Mouse (Mus musculus): ENCODE measurements around the gene Polg. TPM values are rescaled to one million over a fixed set of nuclear protein-coding genes. Genes with fewer than 3 reads are reported as not detected.

Polg gene
- total RNA-seq (2014; fragmentation: Nextera tagmentation): 27.1 and 34.9 TPM in 2 replicates
- 40.5 and 61.0 TPM in 2 replicates for total RNA-seq (2017)

DNA sequence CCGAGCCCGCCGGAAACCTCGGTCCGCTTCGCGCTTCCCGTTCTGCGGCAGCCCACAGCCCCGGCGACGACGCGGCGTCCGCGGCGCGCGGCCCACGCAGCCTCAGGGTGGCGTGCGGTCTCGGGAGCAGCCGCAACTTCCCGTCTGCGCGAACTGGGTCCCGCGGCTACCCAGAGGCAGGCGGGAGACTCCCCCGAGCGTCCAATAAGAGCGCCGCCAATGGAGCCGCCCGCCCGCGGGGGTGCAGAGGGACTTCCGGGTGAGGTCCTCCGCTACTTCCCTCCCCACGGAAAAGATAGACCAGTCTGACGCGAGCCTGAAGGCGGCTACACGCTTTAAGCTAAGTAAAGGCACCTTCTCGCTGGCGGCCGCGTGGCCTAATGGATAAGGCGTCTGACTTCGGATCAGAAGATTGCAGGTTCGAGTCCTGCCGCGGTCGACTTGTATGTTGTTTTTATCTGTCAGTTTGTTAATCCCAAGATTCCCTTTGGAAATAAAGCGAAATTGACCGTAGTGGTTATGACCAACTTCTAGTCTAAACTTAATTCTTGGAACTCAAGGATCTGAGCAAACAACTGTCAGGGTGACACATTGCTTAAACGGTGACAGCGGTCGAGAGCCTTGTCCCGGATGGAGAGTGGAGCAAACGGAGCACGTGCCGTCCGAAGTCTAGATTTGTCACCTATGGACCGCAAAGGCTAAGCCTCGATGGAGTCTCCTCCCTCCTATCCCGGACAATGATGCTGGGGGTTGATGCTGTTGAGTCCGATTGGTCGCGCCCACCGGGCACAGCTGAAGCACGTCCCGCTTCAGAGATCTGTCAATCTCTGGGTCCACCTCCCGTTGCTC lies at the start of gene Polg:
Gene Polg, minus strand, starts transcription at position 310 of the 849 bp plus-strand sequence.
- peak; percentile 84 for ATAC-seq (replicated peaks; ENCODE audit: poor library complexity, severe bottlenecking)

DNA sequence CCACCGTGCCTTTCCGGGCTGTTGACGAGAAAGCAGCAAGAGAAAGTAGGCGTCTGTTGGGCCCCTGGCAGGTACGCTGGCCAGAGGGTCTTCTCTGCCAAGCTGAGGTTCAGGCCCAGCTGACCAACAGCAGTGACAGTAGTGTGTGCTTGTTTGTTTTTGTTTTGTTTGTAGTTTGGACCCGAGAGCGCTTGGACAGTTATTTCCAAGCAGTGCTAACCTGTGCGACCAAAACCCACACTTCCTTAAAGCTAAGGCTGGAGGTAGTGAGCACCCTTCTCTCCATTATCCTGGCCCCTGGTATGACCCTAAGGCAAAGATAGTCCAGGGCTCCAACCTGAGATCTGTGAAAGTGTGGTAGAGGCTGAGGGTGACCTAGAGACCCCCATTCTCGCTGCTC lies 49.7 kb upstream of the Polg start:
- no peak for ATAC-seq (replicated peaks; ENCODE audit: poor library complexity, severe bottlenecking)

DNA sequence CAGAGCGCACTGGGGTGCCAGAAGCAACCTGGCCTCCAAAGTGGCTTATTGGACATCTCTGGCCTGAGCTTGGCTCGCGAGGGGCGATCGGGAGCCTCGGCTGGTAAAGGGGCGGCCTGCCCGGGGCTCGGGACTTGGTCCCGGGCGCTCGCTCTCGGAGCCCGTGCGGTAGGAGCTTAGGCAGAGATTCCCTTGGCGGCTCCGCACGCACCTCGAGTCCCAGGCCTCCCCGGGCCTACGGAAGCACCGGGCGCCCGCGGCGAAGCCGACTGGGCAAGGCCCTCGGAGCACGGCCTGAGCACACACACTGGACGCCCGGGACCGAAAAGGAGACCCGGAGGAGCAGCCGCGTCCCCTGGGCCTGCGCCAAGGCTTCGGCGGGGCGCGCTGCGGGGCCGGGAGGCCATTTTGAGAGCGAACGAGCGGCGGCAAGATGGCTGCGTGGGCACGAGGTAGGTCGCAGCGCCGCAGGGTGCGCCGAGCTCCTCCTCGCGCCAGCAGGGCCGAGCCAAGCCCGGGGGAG lies 49.1 kb upstream of the Polg start:
- no peak for ATAC-seq (replicated peaks; ENCODE audit: poor library complexity, severe bottlenecking)

DNA sequence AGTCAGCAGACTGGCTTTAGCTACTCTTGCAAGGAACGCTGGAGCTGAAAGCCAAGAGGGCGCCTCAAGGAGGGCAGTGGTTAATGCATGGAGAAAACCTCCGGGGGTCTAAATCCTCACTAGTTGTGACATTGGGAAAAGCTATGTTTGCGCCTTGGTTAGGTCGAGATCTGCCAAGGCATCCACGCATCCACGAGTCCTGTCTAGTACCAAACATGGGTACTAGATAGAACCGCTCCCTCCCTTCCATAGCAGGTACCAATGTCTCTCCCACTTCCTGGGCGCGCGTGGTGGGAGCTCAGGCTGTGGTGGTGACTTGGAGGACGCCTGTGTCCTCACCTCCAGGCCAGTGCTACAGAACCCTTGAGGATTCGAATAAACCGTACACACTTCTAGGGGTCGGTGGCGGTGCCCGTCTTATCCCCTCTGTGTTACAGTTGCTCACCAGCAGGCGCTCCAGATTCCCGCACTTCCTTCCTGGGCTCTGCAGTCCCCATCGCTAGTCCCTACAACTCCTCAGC lies 48.3 kb upstream of the Polg start:
- no peak for ATAC-seq (replicated peaks; ENCODE audit: poor library complexity, severe bottlenecking)

DNA sequence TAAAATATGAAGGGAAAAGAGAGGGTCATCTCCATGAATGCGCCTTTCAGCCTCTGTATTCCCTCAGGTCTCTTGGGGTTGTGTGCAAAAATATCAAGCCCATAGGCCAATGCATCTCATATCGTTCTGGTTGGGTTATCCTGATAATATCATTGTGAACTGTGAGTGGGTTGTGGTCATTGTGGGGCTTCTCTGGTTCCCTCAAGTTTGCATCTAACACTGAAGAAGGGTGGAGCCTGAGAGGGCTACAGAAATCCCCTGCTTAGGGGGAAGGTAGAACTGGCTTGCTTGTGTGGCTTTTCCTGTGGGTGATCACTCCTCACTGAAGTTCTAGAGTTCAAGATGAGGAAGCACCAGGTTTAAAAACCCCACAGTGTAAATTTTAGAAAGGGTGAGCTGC lies 47.3 kb upstream of the Polg start:
- ATAC-seq (replicated peaks; ENCODE audit: poor library complexity, severe bottlenecking): no peak

DNA sequence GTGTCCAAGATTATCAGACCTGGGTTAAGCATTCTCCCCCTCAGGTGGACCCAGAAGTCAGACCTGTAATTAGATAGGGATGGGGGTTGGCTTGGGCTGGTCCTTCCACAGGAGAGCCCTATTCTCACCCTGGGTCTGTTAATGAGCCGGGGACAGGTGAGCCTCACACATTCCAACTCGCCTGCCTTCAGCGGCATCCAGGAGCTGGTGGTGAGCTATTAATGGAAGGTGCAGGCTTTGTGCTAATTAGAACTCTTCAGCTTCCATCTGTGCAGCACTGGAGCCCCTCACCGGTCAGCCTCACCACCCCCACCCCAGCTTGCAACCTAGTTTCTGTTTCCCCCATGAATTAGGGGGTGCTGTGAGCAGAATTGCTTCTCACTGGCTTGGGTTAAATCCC lies 46.3 kb upstream of the Polg start:
- ATAC-seq (replicated peaks; ENCODE audit: poor library complexity, severe bottlenecking): no peak

DNA sequence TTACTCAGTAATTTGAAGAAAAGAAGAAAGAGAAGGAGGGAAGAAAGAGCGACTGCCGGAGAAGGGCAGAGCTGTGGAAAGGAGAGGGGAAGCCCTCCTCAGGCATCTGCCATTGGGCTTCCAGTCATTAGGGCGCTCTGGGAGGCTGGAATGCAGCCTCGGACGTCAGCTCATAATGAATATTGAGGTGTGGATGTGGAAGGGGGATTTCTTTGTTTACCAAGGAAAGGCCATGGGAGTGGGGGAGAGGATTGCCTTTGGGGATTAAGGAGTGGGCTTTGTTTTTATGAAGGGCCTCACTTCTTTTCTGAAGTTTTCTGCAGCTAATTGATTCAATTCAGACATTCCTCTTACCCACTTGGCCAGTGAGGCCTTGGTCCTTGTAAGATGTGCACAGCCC lies 45.5 kb upstream of the Polg start:
- ATAC-seq (replicated peaks; ENCODE audit: poor library complexity, severe bottlenecking): no peak

DNA sequence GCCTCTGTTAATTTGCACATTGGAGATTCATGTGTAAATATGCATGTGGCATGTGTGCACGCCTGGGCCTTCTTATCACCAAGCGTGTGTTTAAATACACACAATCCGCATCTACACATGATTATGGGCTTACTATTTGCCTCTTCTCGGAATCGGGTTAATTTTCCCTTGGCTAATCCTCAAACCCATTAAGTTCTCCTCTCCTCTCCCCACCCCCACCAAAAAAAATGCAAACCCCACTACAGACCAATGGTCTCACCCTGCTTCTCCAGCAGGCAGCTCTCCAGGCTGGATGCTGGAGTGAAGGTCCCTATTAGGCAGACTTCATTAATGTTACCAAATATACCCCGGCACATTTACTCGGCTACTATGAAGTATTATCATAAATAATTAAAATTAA lies 45.0 kb upstream of the Polg start:
- no peak for ATAC-seq (replicated peaks; ENCODE audit: poor library complexity, severe bottlenecking)

DNA sequence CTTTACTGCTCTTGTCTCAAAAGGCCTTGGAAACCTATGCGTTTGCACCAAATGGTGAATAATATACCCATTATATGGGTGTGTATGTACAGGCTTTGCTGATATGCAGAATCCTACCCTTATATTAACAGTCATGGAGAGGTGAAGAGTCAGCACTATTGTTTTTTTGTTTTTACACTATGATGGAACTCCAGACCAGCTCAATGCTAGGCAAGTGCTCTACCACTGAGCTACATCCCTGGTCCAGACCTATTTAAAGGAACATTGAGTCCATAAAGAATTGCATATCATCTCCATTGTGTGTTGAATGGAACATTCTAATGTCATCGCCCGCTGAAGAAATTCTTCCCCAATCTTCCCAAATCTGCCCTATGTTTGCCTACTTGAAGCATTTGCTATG lies 44.5 kb upstream of the Polg start:
- no peak for ATAC-seq (replicated peaks; ENCODE audit: poor library complexity, severe bottlenecking)

DNA sequence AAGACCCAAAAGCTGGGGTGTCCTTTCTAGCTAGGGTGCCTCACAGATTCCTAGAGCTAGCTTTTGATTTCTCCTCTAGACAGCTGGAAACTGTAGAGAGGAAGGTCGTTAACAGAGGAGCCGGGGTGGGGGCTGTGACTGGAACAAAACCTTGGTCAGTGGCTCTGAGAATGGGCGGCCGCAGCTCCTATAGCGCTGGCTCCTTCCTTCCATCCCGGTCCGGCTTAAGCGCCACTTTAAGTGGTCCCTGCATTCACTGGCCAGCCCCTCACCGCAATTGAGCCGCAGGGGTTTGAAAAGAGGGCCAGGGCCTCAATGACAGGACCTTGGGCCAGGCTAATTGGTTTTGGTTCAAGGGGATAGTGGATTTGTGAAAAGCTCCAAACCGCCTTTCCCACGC lies 43.5 kb upstream of the Polg start:
- ATAC-seq (replicated peaks; ENCODE audit: poor library complexity, severe bottlenecking): no peak

DNA sequence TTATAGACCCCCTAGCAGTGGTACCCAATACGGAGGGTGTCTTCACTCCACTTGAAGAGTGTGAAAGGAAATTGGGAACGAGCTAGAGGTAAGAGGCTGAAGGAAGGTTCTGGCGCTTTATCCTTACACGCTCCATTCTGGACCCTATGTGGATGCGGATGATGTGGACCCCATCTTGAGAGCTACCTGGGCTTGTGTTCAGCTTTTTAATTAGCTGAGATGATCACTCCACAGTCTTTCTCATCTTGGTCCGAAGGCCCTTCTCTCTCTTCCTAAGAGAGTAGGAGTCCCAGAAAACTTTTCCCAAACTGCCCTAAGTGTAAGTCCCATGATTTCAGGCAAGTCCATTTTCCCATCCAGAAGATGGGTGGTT lies 43.1 kb upstream of the Polg start:
- no peak for ATAC-seq (replicated peaks; ENCODE audit: poor library complexity, severe bottlenecking)

DNA sequence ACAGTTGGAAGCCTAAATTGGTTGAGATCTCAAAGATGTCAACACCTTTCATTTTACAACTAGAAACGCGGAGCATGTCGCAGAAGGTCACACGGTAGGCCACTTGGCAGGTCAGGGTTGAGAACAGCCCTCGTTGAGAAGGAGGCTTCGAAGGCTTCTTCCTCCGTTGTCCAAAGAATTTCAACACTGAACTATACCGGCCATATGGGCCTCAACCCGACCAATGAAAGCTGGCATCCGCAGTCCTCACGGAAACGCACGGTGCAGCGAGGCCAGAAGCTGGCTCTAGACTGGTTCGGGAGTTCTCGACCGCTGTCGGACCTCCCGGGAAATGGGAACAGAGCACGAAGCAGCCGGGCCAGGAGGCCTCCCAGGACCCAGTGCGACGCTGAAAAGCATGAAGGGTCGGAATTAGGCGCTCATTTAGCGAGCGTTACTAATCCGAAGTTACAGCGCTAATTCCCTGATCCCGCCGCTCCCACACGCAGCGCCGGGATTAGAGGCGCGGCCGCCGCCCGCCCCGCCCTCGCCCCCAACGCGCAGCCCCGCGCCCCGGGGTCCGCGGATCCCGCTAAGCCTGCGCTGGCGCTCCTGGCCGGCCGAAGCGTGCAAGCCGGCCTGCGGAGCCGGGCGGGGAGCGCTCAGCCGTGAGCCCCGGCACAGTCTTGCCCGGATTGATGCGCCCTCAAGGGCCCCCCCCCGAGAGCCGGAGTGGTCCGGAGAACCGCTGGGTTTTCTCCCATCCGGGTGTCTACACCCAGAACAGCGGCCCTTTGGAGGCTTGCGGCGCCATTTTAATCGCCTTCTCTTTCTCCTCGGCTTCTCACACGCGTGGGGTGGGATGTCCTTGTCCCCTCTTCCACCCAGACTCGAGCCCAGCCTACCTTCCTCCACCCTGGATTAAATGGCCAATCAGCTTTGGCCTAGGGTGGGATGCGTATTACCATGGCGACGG lies 42.4 kb upstream of the Polg start:
- ATAC-seq (replicated peaks; ENCODE audit: poor library complexity, severe bottlenecking): no peak; the same call in 1 of the 2 replicates

DNA sequence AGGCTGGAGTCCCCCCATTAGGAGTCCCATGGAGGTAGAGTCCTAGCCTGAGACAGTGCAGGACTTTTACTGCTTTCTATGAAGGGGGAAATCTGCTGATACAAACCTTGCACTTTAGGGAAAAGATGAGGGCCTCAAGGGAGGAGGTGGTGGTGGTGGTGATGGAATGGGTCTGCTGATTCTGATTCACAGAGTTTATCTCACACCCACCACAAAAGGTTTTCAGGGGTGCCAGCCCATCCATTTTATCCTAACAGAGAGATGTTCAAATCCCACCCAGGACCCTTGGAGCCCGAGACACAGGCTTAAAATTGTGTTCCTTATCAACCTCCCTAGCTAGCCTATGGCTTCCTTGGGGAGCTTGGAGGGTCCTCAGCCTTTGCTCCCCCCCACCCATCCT lies 41.6 kb upstream of the Polg start:
- ATAC-seq (replicated peaks; ENCODE audit: poor library complexity, severe bottlenecking): no peak

DNA sequence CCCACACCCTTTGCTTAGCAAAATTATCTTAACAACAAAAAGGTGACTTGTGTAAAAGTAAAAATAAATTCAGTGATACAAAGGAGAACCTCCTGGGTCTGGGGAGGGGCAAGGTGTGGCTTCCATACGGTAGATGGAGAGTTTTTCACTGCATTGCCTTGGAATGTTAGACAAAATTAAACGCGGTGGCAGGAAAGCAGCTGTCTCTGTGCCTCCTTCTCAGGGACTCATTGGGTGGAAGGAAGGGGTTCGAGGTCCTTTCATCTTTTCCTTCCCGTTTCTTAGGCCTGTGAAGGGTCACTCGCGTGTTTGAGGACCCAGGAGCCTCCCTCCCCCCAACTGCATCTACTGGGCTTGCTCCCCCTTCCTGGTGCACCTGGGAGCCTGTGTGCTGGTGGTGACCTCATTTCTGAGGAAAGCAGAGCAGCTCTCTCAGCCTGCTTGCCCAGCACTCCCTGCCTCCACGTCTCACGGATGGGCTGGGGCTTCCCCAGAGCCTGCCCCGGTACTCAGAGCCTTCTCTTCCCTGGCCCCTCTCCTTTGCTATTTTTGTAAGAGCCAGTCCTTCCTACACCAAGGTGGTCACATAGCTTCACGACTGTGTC lies 41.0 kb upstream of the Polg start:
- no peak for ATAC-seq (replicated peaks; ENCODE audit: poor library complexity, severe bottlenecking)

DNA sequence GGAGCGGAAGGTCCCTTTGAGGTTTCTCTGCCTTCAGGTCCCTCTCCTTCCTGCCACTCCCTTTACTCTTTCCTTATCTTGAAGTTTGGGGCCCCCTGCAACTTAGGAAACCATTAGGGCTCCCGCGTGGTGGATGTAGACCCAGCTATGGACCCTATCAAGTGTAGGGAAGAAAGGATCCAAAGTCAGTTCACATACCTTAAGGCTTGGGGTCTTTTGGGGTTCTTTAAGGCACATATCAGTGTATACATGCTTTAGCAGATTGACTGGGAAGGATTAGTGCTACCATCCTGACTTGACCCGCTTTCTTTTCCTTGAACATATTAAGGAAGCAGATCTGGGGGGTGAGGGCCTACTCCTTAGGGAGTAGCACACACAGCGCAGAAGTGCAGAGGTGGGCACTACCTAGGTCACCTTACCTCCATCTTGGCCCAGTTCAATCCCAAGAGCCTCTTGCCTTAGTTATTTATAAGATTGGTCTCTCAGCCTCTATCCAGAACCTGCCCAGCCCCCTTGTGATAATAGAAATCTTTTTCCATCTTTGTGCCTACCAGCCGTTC lies 40.4 kb upstream of the Polg start:
- no peak for ATAC-seq (replicated peaks; ENCODE audit: poor library complexity, severe bottlenecking)

DNA sequence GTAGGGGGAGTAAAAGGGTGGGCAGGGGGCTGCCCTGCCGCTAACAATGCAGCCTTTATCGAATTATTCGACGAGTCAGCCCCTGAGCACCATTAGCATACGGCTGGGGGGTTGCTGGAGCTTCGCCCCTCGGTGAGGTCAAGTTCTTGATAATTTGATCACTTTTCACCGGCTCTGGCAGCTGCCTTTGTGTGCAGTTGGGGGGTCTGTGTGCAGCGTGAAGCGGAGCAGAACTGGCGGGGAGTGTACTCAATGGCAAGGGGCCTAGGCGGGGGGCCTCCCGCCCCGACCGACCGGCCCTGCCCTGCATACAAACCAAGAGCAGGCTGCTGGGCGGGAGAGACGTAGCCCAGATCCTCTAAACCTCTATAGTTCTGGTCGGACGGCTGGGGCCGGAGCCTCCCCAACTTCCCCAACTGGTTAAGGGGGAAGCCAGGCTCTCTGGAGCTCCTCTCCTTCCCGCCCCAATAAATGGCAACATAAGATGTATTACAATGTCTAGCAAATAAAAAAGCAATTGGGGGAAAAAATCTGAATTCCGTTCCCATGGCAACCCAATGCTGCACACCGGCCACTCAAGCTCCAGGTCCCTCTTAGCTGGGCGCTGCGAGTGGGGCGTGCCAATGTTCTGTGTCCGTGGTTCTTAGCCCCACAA lies 39.8 kb upstream of the Polg start:
- no peak for ATAC-seq (replicated peaks; ENCODE audit: poor library complexity, severe bottlenecking)

DNA sequence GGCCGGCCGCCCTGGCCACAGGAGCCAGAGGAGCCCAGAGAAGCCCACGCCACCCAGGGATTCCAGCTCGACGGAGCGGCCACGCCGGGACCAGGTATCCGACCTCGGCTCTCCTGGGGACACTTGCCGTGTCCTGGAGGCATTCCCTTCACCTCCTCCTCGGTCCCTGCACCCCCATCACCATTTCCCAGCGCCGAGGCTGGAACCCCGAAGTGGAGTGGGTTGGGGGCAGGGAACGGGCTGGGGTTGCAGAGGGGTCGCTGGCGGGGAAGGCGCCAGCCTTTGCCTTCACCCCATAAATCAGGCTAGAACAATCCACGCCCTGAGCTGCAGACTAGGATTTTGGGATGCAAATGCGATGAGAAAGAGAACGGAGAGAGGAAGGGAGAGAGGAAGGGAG lies 39.2 kb upstream of the Polg start:
- no peak for ATAC-seq (replicated peaks; ENCODE audit: poor library complexity, severe bottlenecking)

DNA sequence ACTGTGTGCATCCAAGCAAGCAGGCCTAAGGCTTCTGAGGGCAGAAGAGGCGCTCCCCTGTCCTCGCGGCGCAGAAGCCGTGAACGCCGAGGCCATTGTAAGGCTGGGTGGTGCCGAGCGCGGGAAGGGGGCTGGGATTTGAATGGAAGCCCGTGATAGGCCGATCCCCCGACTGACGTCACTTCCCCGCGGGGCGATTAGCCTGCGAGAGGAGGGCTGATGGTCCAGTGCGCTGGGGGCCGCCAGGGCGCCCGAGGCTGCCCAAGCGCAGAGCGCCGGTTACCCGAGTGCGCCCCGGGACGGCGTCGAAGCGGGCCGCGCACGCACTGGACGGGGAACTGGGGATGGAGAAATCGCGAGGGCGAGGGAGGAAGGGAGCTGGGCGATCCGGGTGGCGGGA lies 38.6 kb upstream of the Polg start:
- peak; percentile 56 for ATAC-seq (replicated peaks; ENCODE audit: poor library complexity, severe bottlenecking)

DNA sequence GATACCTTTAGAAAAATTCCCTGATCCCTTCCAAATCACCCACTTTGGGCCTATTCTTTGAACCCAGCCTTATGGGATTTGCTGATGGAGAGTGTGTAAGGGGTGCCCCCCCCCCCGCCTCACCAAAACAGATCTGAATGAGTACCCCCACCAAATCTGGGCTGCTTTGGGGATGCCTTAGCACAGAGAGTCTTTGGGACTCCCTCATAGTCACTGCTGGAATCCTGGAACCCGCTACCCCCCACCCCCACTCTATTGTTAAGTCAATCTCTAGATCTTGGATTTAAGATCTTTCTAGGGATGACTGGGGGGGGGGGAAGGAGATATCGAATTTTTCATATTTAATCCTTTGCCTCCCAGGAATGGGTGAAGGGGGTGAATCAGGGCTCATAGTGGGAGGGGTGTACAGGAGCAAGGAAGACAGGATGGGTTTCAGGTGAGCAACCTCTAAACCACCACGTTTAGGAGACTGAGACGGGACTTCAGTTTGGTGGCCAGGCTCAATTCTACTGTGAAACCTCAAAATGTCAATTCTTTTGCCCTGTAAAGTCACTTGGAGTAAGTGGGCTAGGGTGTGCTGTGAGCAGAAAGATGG lies 37.6 kb upstream of the Polg start:
- no peak for ATAC-seq (replicated peaks; ENCODE audit: poor library complexity, severe bottlenecking)

Measured in granulocyte monocyte progenitor cell, adult 5-6 weeks (primary cell).